11 mouse cellular contexts compared by ENCODE assay signal in genomic region chr14:17675214-17675613, GRCm38 (mm10). TPM values are rescaled to one million over a fixed set of nuclear protein-coding genes. Genes with fewer than 3 reads are reported as not detected.
DNase-seq lines count a peak whose midpoint lies in the region.
"Had no signal": no experiment of that assay in that cellular context is flagged by ENCODE, and none has a peak within 500 bp of the region (broad histone marks: within the 10 kb centered on the region; RNA-seq: fewer than 3 reads in every experiment).

No protein-coding gene starts in this region.

- peak; percentile 91 for DNase-seq in heart, adult 11 months
- DNase-seq in heart, adult 18-20 months = no peak
- DNase-seq in Muller cell, postnatal 12 days (ENCODE audit: inconsistent ontology term) = peak; percentile 80
- DNase-seq in adrenal gland, postnatal 10 days = peak; percentile 25
- DNase-seq in lung, postnatal 4 days = no peak
- no peak for DNase-seq in layer of hippocampus, adult 8-10 months (ENCODE audit: low spot score in 2 of 2)
- no peak for DNase-seq in embryo, embryonic 9.5 days (ENCODE audit: extremely low spot score)
- DNase-seq: cerebellum, adult 11-12 months; cerebellum, adult 9-11 months; cerebellum, postnatal 36 days; kidney, adult 18-20 months had no signal

RNA-seq across cellular contexts. Expression of gene Thrb, which starts 15.2 kb away (rescaled TPM):
- total RNA-seq in heart, adult 18-20 months (2021) = 10 to 100 TPM; 21.9 to 29.7 TPM
- 10 to 100 TPM; 33.8 to 35.0 TPM for total RNA-seq in adrenal gland, postnatal 10 days (2021)
- 10 to 100 TPM; 51.1 to 64.3 (median 52.5) TPM for total RNA-seq in layer of hippocampus, adult 8-10 months (2022)

Comparison
In these comparisons a context has a peak if more than half of its experiments do, and no peak if none do; other contexts are left out.
1. DNase-seq: peak in heart, adult 11 months (single experiment), Muller cell, postnatal 12 days (single experiment) and adrenal gland, postnatal 10 days (single experiment); none in heart, adult 18-20 months (0 of 2), lung, postnatal 4 days (0 of 2), layer of hippocampus, adult 8-10 months (0 of 2) and embryo, embryonic 9.5 days (single experiment).